Mouse (Mus musculus): ENCODE data around the gene Usp17la. TPM values are rescaled to one million over a fixed set of nuclear protein-coding genes. Genes with fewer than 3 reads are reported as not detected.

The Usp17la gene
- polyA plus RNA-seq, 1 experiment from 2014 or later: not detected

DNA sequence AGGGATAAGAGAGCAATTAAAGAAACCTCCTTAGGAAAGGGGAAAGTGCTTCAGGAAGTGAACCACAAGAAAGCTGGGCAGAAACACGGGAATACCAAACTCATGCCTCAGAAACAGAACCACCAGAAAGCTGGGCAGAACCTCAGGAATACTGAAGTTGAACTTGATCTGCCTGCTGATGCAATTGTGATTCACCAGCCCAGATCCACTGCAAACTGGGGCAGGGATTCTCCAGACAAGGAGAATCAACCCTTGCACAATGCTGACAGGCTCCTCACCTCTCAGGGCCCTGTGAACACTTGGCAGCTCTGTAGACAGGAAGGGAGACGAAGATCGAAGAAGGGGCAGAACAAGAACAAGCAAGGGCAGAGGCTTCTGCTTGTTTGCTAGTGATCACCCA is 4.6 kb downstream of the Usp17la start:
- no peak overlapping the region for H3K4me2 ChIP-seq (replicated peaks; ENCODE audit: low read depth, low read length)
- H3K9me3 ChIP-seq (ENCODE audit: low read length): no peaks in the 10 kb centered on the region
- ATAC-seq (no peak), DNase-seq (ENCODE audit: low spot score) (no peak)
- H3K4me3 ChIP-seq (ENCODE audit: low read depth, low read length): no peak overlapping the region
- H3K9ac ChIP-seq (replicated peaks; ENCODE audit: low read depth): no peak overlapping the region
- H3K27ac ChIP-seq (ENCODE audit: low read length): no peak overlapping the region
- H3K36me3 ChIP-seq (ENCODE audit: insufficient read depth, low read length): no peaks in the 10 kb centered on the region
- no peaks in the 10 kb centered on the region for H3K4me1 ChIP-seq (ENCODE audit: insufficient read depth, low read depth, low read length)
- TF ChIP-seq CTCF (IDR thresholded peaks at IDR 0.05) (no peak), EP300 (IDR thresholded peaks at IDR 0.05) (no peak)
- H3K27me3 ChIP-seq (replicated peaks; ENCODE audit: insufficient read depth, low read length): no peaks in the 10 kb centered on the region
- WGBS: 69% methylated on average over 3 of the region's 3 CpGs

DNA sequence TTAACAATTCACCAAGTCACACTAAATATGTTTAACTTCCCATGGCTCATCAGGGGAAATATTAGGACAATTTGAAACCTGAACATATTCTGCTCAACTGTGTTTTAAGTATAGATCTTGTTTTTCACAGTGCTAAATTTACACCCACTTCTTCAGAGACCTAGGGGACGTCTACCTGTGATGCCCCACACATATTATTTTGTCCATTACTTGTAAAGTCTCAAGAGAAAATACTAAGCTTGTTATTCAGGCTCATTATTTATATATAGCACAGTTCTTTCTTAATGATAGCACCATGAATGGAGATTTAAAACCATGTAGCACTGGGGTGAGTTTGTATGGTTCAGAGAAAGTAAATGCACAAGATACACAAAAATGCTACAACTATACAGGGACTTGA is 20.9 kb downstream of the Usp17la start, which contains the start of gene Olfr665:
Gene Olfr665 (plus strand): TSS at position 301 of the 400 bp plus-strand sequence.
- DNase-seq (ENCODE audit: low spot score): no peak
- Histone ChIP-seq H3K9me3 (ENCODE audit: low read length) (no peaks in the 10 kb centered on the region; the same call in 1 of the 2 replicates), H3K9ac (replicated peaks; ENCODE audit: low read depth) (no peak within 1 kb of the TSS), H3K4me2 (replicated peaks; ENCODE audit: low read depth, low read length) (no peak within 1 kb of the TSS), H3K4me1 (ENCODE audit: insufficient read depth, low read depth, low read length) (no peaks in the 10 kb centered on the region), H3K27me3 (replicated peaks; ENCODE audit: insufficient read depth, low read length) (no peaks in the 10 kb centered on the region), H3K27ac (ENCODE audit: low read length) (no peak within 1 kb of the TSS), H3K4me3 (ENCODE audit: low read depth, low read length) (no peak within 1 kb of the TSS), H3K36me3 (ENCODE audit: insufficient read depth, low read length) (no peaks in the 10 kb centered on the region)
- no peak for ATAC-seq
- TF ChIP-seq CTCF (IDR thresholded peaks at IDR 0.05) (no peak), EP300 (IDR thresholded peaks at IDR 0.05) (no peak)
- WGBS: 23% methylated on average over 1 of the region's 1 CpGs

DNA sequence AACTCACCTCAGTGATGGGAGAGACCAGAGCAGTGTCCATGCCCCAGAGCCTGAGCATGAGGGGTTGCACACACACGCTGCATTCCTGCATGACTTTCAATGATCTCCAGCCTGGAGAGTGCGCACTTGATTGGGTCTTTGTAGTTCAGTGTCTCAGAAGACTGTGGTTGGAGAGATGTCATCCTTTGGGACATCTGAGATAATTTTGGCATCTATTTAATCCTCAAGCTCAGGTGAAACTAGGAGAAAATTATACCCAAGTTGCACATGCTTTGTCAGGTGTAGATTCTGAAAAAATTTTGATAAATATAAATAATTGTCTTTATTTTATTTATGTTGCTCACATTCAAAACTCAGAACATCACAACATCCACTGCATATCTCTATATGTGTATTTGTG is 39.0 kb downstream of the Usp17la start, which contains the start of gene Olfr666:
Gene Olfr666 (minus strand): TSS at position 101 of the 400 bp plus-strand sequence.
- Histone ChIP-seq H3K27ac (ENCODE audit: low read length) (no peak within 1 kb of the TSS), H3K4me2 (replicated peaks; ENCODE audit: low read depth, low read length) (no peak within 1 kb of the TSS), H3K9ac (replicated peaks; ENCODE audit: low read depth) (no peak within 1 kb of the TSS), H3K4me3 (ENCODE audit: low read depth, low read length) (no peak within 1 kb of the TSS), H3K36me3 (ENCODE audit: insufficient read depth, low read length) (no peaks in the 10 kb centered on the region), H3K27me3 (replicated peaks; ENCODE audit: insufficient read depth, low read length) (no peaks in the 10 kb centered on the region), H3K9me3 (ENCODE audit: low read length) (no peaks in the 10 kb centered on the region), H3K4me1 (ENCODE audit: insufficient read depth, low read depth, low read length) (no peaks in the 10 kb centered on the region)
- WGBS: 77% methylated on average over 2 of the region's 2 CpGs
- DNase-seq (ENCODE audit: low spot score) (no peak), ATAC-seq (no peak)
- TF ChIP-seq EP300 (IDR thresholded peaks at IDR 0.05) (no peak), CTCF (IDR thresholded peaks at IDR 0.05) (no peak)

Other genes starting within 250 kb of the Usp17la start
- not detected in 2 replicates for gene Olfr656, start 243.1 kb upstream of the Usp17la start, polyA plus RNA-seq (2015; fragmentation: Nextera tagmentation; extraction: Ambion mirVana)
- gene Olfr657, start 232.2 kb upstream of the Usp17la start, polyA plus RNA-seq (2015; fragmentation: Nextera tagmentation; extraction: Ambion mirVana): not detected in 2 replicates
- not detected in 2 replicates for gene Olfr658, start 209.7 kb upstream of the Usp17la start, polyA plus RNA-seq (2015; fragmentation: Nextera tagmentation; extraction: Ambion mirVana)
- not detected in 2 replicates for gene Olfr659, start 190.3 kb upstream of the Usp17la start, polyA plus RNA-seq (2015; fragmentation: Nextera tagmentation; extraction: Ambion mirVana)
- gene Olfr661, start 170.5 kb upstream of the Usp17la start, polyA plus RNA-seq (2015; fragmentation: Nextera tagmentation; extraction: Ambion mirVana): not detected in 2 replicates
- gene Usp17le, start 79.5 kb upstream of the Usp17la start, polyA plus RNA-seq (2015; fragmentation: Nextera tagmentation; extraction: Ambion mirVana): not detected in 2 replicates
- gene Usp17lb, start 14.4 kb upstream of the Usp17la start, polyA plus RNA-seq (2015; fragmentation: Nextera tagmentation; extraction: Ambion mirVana): not detected in 2 replicates
- not detected in 2 replicates for gene Olfr665, start 21.0 kb downstream of the Usp17la start, polyA plus RNA-seq (2015; fragmentation: Nextera tagmentation; extraction: Ambion mirVana)
- gene Olfr666, start 38.9 kb downstream of the Usp17la start, polyA plus RNA-seq (2015; fragmentation: Nextera tagmentation; extraction: Ambion mirVana): not detected in 2 replicates
- not detected in 2 replicates for gene Olfr667, start 64.5 kb downstream of the Usp17la start, polyA plus RNA-seq (2015; fragmentation: Nextera tagmentation; extraction: Ambion mirVana)
- gene Olfr668, start 71.0 kb downstream of the Usp17la start, polyA plus RNA-seq (2015; fragmentation: Nextera tagmentation; extraction: Ambion mirVana): not detected in 2 replicates
- not detected in 2 replicates for gene Olfr669, start 77.2 kb downstream of the Usp17la start, polyA plus RNA-seq (2015; fragmentation: Nextera tagmentation; extraction: Ambion mirVana)
- not detected in 2 replicates for gene Olfr670, start 105.6 kb downstream of the Usp17la start, polyA plus RNA-seq (2015; fragmentation: Nextera tagmentation; extraction: Ambion mirVana)
- gene Olfr671, start 122.1 kb downstream of the Usp17la start, polyA plus RNA-seq (2015; fragmentation: Nextera tagmentation; extraction: Ambion mirVana): not detected in 2 replicates
- not detected in 2 replicates for gene Olfr672, start 145.0 kb downstream of the Usp17la start, polyA plus RNA-seq (2015; fragmentation: Nextera tagmentation; extraction: Ambion mirVana)
- not detected in 2 replicates for gene Olfr675, start 171.5 kb downstream of the Usp17la start, polyA plus RNA-seq (2015; fragmentation: Nextera tagmentation; extraction: Ambion mirVana)
- gene Olfr676, start 175.7 kb downstream of the Usp17la start, polyA plus RNA-seq (2015; fragmentation: Nextera tagmentation; extraction: Ambion mirVana): not detected in 2 replicates
- gene Olfr677, start 194.4 kb downstream of the Usp17la start, polyA plus RNA-seq (2015; fragmentation: Nextera tagmentation; extraction: Ambion mirVana): not detected in 2 replicates
- not detected in 2 replicates for gene Olfr678, start 207.5 kb downstream of the Usp17la start, polyA plus RNA-seq (2015; fragmentation: Nextera tagmentation; extraction: Ambion mirVana)
- gene Olfr679, start 224.2 kb downstream of the Usp17la start, polyA plus RNA-seq (2015; fragmentation: Nextera tagmentation; extraction: Ambion mirVana): not detected in 2 replicates
- not detected in 2 replicates for gene Olfr680-ps1, start 235.8 kb downstream of the Usp17la start, polyA plus RNA-seq (2015; fragmentation: Nextera tagmentation; extraction: Ambion mirVana)

Measured in lung, postnatal 0 days (tissue).